Mouse (Mus musculus): ENCODE results near the gene Oosp3. TPM values are rescaled to one million over a fixed set of nuclear protein-coding genes. Genes with fewer than 3 reads are reported as not detected.

Oosp3 gene
- polyA plus RNA-seq, 1 experiment: not detected

DNA sequence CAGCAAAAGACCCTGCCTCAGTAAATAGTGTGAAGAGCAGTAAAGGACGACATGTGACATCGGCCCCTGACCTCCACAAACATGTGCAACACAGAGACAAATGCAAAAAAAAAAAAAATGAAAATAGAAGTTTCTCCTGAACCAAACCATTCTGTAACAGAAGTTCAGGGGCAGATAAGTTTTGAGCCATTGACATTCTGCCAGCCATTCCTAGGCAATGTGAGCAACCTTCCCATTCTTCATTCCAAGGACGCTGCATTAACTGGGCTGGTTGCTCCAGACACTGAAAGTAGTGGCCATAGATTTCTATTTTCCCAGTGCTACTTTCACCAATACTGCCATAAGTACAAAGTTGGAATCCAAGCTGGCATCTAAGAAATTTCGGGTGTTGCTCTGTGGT, 15.6 kb downstream of the Oosp3 start:
- no peak for DNase-seq
- H3K27me3 ChIP-seq (ENCODE audit: control insufficient read depth, insufficient read depth, low read length): no peaks in the 10 kb centered on the region
- no peak overlapping the region for H3K4me3 ChIP-seq (replicated peaks; ENCODE audit: insufficient read depth, low read depth, low read length)
- H3K27ac ChIP-seq (ENCODE audit: insufficient read depth, low read length): no peak overlapping the region
- H3K4me1 ChIP-seq (ENCODE audit: control insufficient read depth, insufficient read depth, low read length): no peaks in the 10 kb centered on the region
- TF ChIP-seq POLR2A (IDR thresholded peaks at IDR 0.05; ENCODE audit: borderline replicate concordance, insufficient read depth, low read length) (no peak), CTCF (IDR thresholded peaks at IDR 0.05; ENCODE audit: borderline replicate concordance, insufficient read depth, low read depth, low read length) (no peak)
- 76% methylated on average over 4 of the region's 4 CpGs for whole genome bisulfite sequencing

DNA sequence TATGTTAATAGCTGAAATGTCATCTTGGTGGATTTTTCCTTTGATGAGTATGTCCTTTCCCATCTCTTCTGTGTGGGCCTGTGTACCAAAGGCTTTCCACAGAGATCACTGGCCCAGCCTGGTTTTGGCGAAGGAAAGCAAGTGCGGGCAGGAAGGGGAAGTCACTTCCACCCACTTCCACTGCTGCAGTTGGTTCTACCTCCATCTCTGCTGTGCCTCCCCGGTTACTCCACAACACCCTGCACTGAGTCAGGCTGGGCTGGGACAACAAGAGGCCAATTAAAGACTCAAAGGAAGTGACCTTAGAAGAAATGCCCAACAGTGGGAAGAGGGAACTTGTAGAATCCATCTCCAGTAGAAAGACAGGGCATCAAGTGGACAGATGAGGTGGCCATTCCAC, 23.2 kb downstream of the Oosp3 start:
- no peaks in the 10 kb centered on the region for H3K4me1 ChIP-seq (ENCODE audit: control insufficient read depth, insufficient read depth, low read length)
- no peak for TF ChIP-seq CTCF (IDR thresholded peaks at IDR 0.05; ENCODE audit: borderline replicate concordance, insufficient read depth, low read depth, low read length)
- no peak overlapping the region for H3K4me3 ChIP-seq (replicated peaks; ENCODE audit: insufficient read depth, low read depth, low read length)
- 82% methylated on average over 3 of the region's 3 CpGs for WGBS
- no peaks in the 10 kb centered on the region for H3K27me3 ChIP-seq (ENCODE audit: control insufficient read depth, insufficient read depth, low read length)
- H3K27ac ChIP-seq (ENCODE audit: insufficient read depth, low read length): no peak overlapping the region
- no peak for DNase-seq

GRCm38 (mm10) chr19:11723870-11724269, 27.0 kb downstream of the Oosp3 start:
- Histone ChIP-seq H3K4me1 (ENCODE audit: control insufficient read depth, insufficient read depth, low read length) (no peaks in the 10 kb centered on the region), H3K27ac (ENCODE audit: insufficient read depth, low read length) (no peak overlapping the region), H3K4me3 (replicated peaks; ENCODE audit: insufficient read depth, low read depth, low read length) (no peak overlapping the region), H3K27me3 (ENCODE audit: control insufficient read depth, insufficient read depth, low read length) (no peaks in the 10 kb centered on the region)
- no peak for TF ChIP-seq CTCF (IDR thresholded peaks at IDR 0.05; ENCODE audit: borderline replicate concordance, insufficient read depth, low read depth, low read length)
- no peak for TF ChIP-seq POLR2A (IDR thresholded peaks at IDR 0.05; ENCODE audit: borderline replicate concordance, insufficient read depth, low read length)
- WGBS: 87% methylated on average over 2 of the region's 2 CpGs
- DNase-seq: no peak

DNA sequence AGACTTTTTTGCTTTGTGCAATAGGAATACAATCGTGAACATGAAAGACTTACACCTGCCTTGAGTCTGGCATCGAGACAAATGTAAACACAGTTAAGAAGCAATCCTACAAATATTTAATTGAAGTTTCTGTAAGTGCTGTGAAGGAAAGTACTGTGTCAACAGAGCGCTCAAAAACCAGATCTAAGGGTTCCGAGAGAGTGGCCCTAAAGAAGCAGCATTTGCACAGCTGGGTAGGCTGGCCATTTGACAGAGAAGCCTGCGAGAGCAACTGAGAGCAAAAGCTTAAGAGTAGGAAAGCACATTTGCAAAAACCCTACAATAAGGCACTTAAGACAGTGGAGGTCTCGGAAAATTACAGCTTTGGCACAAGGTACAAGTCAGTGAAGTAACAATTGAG, 27.4 kb downstream of the Oosp3 start:
- no peaks in the 10 kb centered on the region for H3K27me3 ChIP-seq (ENCODE audit: control insufficient read depth, insufficient read depth, low read length)
- no peak for DNase-seq
- H3K27ac ChIP-seq (ENCODE audit: insufficient read depth, low read length): no peak overlapping the region
- no peak for TF ChIP-seq POLR2A (IDR thresholded peaks at IDR 0.05; ENCODE audit: borderline replicate concordance, insufficient read depth, low read length)
- TF ChIP-seq CTCF (IDR thresholded peaks at IDR 0.05; ENCODE audit: borderline replicate concordance, insufficient read depth, low read depth, low read length): no peak
- 76% methylated on average over 6 of the region's 6 CpGs for WGBS
- H3K4me1 ChIP-seq (ENCODE audit: control insufficient read depth, insufficient read depth, low read length): no peaks in the 10 kb centered on the region
- no peak overlapping the region for H3K4me3 ChIP-seq (replicated peaks; ENCODE audit: insufficient read depth, low read depth, low read length)

DNA sequence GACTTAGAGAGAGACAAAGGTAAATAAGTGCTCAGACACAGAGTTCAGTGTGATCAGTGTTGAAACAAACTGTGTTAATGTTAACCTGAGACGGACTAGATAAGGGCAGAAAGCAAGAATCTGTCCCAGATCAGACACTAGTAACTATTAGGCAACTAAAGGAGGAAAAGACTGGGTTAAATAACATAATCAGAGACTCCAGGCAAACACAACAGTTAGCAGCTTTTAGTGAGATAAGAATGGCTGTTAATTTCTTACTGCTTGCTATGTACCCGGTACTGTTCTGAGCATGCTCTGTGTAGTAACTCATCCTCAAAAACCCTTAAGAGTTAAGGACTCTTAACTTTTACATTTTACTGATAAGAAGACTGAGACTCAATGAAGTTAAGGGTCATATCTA, 29.1 kb downstream of the Oosp3 start:
- Histone ChIP-seq H3K27me3 (ENCODE audit: control insufficient read depth, insufficient read depth, low read length) (no peaks in the 10 kb centered on the region), H3K4me3 (replicated peaks; ENCODE audit: insufficient read depth, low read depth, low read length) (no peak overlapping the region), H3K27ac (ENCODE audit: insufficient read depth, low read length) (no peak overlapping the region), H3K4me1 (ENCODE audit: control insufficient read depth, insufficient read depth, low read length) (no peaks in the 10 kb centered on the region)
- no peak for DNase-seq
- 86% methylated on average over 2 of the region's 2 CpGs for WGBS
- TF ChIP-seq CTCF (IDR thresholded peaks at IDR 0.05; ENCODE audit: borderline replicate concordance, insufficient read depth, low read depth, low read length) (no peak), POLR2A (IDR thresholded peaks at IDR 0.05; ENCODE audit: borderline replicate concordance, insufficient read depth, low read length) (no peak)

DNA sequence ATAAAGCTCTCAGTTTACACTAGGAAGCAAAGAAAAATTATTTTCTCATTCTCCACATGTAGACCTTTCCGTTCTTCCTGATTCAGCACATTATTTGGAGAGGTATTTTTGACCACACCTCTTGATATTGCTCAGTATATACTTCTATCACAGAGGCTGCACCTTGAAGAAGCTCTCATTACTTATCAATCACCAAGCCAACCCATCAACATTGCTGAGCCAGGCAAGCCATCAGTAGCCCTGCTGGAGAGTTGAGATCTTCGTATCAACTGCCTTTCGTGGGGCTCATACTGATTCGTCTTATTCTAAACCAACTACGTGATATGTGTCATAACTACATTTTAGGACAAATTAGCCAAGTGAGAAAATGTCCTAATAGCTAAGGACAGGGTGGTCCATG, 30.4 kb downstream of the Oosp3 start:
- Histone ChIP-seq H3K27me3 (ENCODE audit: control insufficient read depth, insufficient read depth, low read length) (no peaks in the 10 kb centered on the region), H3K27ac (ENCODE audit: insufficient read depth, low read length) (no peak overlapping the region)
- no peak for TF ChIP-seq CTCF (IDR thresholded peaks at IDR 0.05; ENCODE audit: borderline replicate concordance, insufficient read depth, low read depth, low read length)
- TF ChIP-seq POLR2A (IDR thresholded peaks at IDR 0.05; ENCODE audit: borderline replicate concordance, insufficient read depth, low read length): no peak

GRCm38 (mm10) chr19:11730278-11730677, 33.4 kb downstream of the Oosp3 start:
- Histone ChIP-seq H3K4me3 (replicated peaks; ENCODE audit: insufficient read depth, low read depth, low read length) (no peak overlapping the region), H3K4me1 (ENCODE audit: control insufficient read depth, insufficient read depth, low read length) (no peaks in the 10 kb centered on the region), H3K27ac (ENCODE audit: insufficient read depth, low read length) (no peak overlapping the region), H3K27me3 (ENCODE audit: control insufficient read depth, insufficient read depth, low read length) (no peaks in the 10 kb centered on the region)
- WGBS: 77% methylated on average over 1 of the region's 1 CpGs
- no peak for DNase-seq
- TF ChIP-seq CTCF (IDR thresholded peaks at IDR 0.05; ENCODE audit: borderline replicate concordance, insufficient read depth, low read depth, low read length) (no peak), POLR2A (IDR thresholded peaks at IDR 0.05; ENCODE audit: borderline replicate concordance, insufficient read depth, low read length) (no peak)

More for the DNA sequence above, 30.4 kb downstream of the Oosp3 start:
- WGBS: 87% methylated on average over 5 of the region's 5 CpGs
- H3K4me3 ChIP-seq (replicated peaks; ENCODE audit: insufficient read depth, low read depth, low read length): no peak overlapping the region
- DNase-seq: no peak
- no peaks in the 10 kb centered on the region for H3K4me1 ChIP-seq (ENCODE audit: control insufficient read depth, insufficient read depth, low read length)

DNA sequence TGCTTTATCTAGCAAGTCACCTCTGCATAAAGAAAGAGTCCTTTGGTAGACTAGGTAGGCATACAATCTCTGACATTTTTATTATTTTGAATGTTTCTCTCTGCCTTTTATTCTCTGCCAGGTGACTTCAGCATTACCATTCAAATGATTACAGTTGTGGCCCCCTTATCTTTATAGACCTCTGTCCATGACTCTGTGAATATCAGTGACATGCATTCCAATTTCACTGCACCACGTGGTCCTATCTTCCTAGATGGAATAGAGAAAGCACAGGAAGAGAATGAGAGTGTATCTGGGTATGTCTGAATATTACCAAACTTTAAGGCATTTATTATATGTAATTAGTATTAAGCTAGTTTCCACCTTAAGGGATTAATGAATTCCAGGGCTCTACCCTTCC, 39.6 kb downstream of the Oosp3 start:
- WGBS: 35% methylated on average over 1 of the region's 1 CpGs

More for the DNA sequence above, 39.6 kb downstream of the Oosp3 start:
- Histone ChIP-seq H3K27me3 (ENCODE audit: control insufficient read depth, insufficient read depth, low read length) (no peaks in the 10 kb centered on the region), H3K27ac (ENCODE audit: insufficient read depth, low read length) (no peak overlapping the region), H3K4me3 (replicated peaks; ENCODE audit: insufficient read depth, low read depth, low read length) (no peak overlapping the region), H3K4me1 (ENCODE audit: control insufficient read depth, insufficient read depth, low read length) (no peaks in the 10 kb centered on the region)
- TF ChIP-seq POLR2A (IDR thresholded peaks at IDR 0.05; ENCODE audit: borderline replicate concordance, insufficient read depth, low read length) (no peak), CTCF (IDR thresholded peaks at IDR 0.05; ENCODE audit: borderline replicate concordance, insufficient read depth, low read depth, low read length) (no peak)
- DNase-seq: no peak

All from cerebellum, adult 2 months (tissue).